Mouse (Mus musculus): ENCODE data around the gene Samm50. TPM values are rescaled to one million over a fixed set of nuclear protein-coding genes. Genes with fewer than 3 reads are reported as not detected.
A peak's percentile ranks its signal among the peaks of the same experiment; 100 is the strongest.

Gene Samm50
- polyA plus RNA-seq, 1 experiment from 2014 or later: 110 TPM

GRCm38 (mm10) chr15:84245104-84245503, 53.1 kb downstream of the Samm50 start:
- no peak overlapping the region for H3K4me3 ChIP-seq
- no peak for ATAC-seq (ENCODE audit: insufficient number of reproducible peaks, insufficient read depth, low FRiP score, low TSS enrichment, low read depth)
- peaks cover 7% of the 10 kb centered on the region for H3K9me3 ChIP-seq
- H3K4me2 ChIP-seq: no peak overlapping the region
- H3K9ac ChIP-seq: no peak overlapping the region
- H3K4me1 ChIP-seq: peaks cover 9% of the 10 kb centered on the region
- H3K27me3 ChIP-seq: no peaks in the 10 kb centered on the region
- no peak overlapping the region for H3K27ac ChIP-seq
- WGBS: 80% methylated on average over 7 of the region's 7 CpGs
- H3K36me3 ChIP-seq: no peaks in the 10 kb centered on the region

- no peak for ATAC-seq (ENCODE audit: insufficient number of reproducible peaks, insufficient read depth, low FRiP score, low TSS enrichment, low read depth)
- peaks cover 7% of the 10 kb centered on the region for H3K9me3 ChIP-seq
- no peak overlapping the region for H3K4me2 ChIP-seq
- no peak overlapping the region for H3K4me3 ChIP-seq
- peaks cover 15% of the 10 kb centered on the region for H3K4me1 ChIP-seq
- no peak overlapping the region for H3K9ac ChIP-seq
- no peaks in the 10 kb centered on the region for H3K27me3 ChIP-seq
- no peaks in the 10 kb centered on the region for H3K36me3 ChIP-seq
- WGBS: 95% methylated on average over 6 of the region's 6 CpGs
- H3K27ac ChIP-seq: no peak overlapping the region
Measured at GRCm38 (mm10) chr15:84246195-84246594, 54.2 kb downstream of the Samm50 start.

- H3K4me3 ChIP-seq: no peak overlapping the region
- H3K9me3 ChIP-seq: peaks cover 7% of the 10 kb centered on the region
- 91% methylated on average over 3 of the region's 3 CpGs for WGBS
- no peak overlapping the region for H3K4me2 ChIP-seq
- no peak for ATAC-seq (ENCODE audit: insufficient number of reproducible peaks, insufficient read depth, low FRiP score, low TSS enrichment, low read depth)
- no peak overlapping the region for H3K9ac ChIP-seq
- no peak overlapping the region for H3K27ac ChIP-seq
- H3K4me1 ChIP-seq: peaks cover 12% of the 10 kb centered on the region
- H3K27me3 ChIP-seq: no peaks in the 10 kb centered on the region
- H3K36me3 ChIP-seq: no peaks in the 10 kb centered on the region
Measured at GRCm38 (mm10) chr15:84247309-84247708, 55.3 kb downstream of the Samm50 start.

GRCm38 (mm10) chr15:84251227-84251626, 59.2 kb downstream of the Samm50 start:
- no peak overlapping the region for H3K4me2 ChIP-seq
- 33% methylated on average over 13 of the region's 13 CpGs for WGBS
- peaks cover 7% of the 10 kb centered on the region for H3K9me3 ChIP-seq
- peaks cover 44% of the 10 kb centered on the region for H3K4me1 ChIP-seq
- H3K4me3 ChIP-seq: no peak overlapping the region
- 0 out of 2 replicates have a peak, but pooled peaks cover 3% of the 10 kb centered on the region for H3K27me3 ChIP-seq
- H3K36me3 ChIP-seq: no peaks in the 10 kb centered on the region
- peak overlapping the region; percentile 28; the same call in 1 of the 2 replicates for H3K27ac ChIP-seq
- no peak overlapping the region for H3K9ac ChIP-seq
- ATAC-seq (ENCODE audit: insufficient number of reproducible peaks, insufficient read depth, low FRiP score, low TSS enrichment, low read depth): no peak

- H3K9me3 ChIP-seq: no peaks in the 10 kb centered on the region; the same call in 1 of the 2 replicates
- 90% methylated on average over 7 of the region's 7 CpGs for WGBS
- H3K27ac ChIP-seq: no peak overlapping the region
- H3K36me3 ChIP-seq: no peaks in the 10 kb centered on the region
- no peak overlapping the region for H3K4me2 ChIP-seq
- H3K4me3 ChIP-seq: no peak overlapping the region
- H3K27me3 ChIP-seq: peaks cover 9% of the 10 kb centered on the region; the same call in 1 of the 2 replicates
- H3K4me1 ChIP-seq: peaks cover 54% of the 10 kb centered on the region
- no peak for ATAC-seq (ENCODE audit: insufficient number of reproducible peaks, insufficient read depth, low FRiP score, low TSS enrichment, low read depth)
- no peak overlapping the region for H3K9ac ChIP-seq
Measured at GRCm38 (mm10) chr15:84252645-84253044, 60.6 kb downstream of the Samm50 start.

GRCm38 (mm10) chr15:84253757-84254156, 61.7 kb downstream of the Samm50 start:
- no peak overlapping the region for H3K4me2 ChIP-seq
- H3K27ac ChIP-seq: 0 out of 2 replicates have a peak overlapping the region, but pooled peaks have one; percentile 22
- WGBS: 45% methylated on average over 11 of the region's 11 CpGs
- no peaks in the 10 kb centered on the region; the same call in 1 of the 2 replicates for H3K9me3 ChIP-seq
- no peaks in the 10 kb centered on the region for H3K36me3 ChIP-seq
- no peak overlapping the region for H3K4me3 ChIP-seq
- peaks cover 16% of the 10 kb centered on the region for H3K27me3 ChIP-seq
- H3K4me1 ChIP-seq: peaks cover 54% of the 10 kb centered on the region
- ATAC-seq (ENCODE audit: insufficient number of reproducible peaks, insufficient read depth, low FRiP score, low TSS enrichment, low read depth): no peak
- no peak overlapping the region for H3K9ac ChIP-seq

- H3K4me1 ChIP-seq: peaks cover 54% of the 10 kb centered on the region
- no peak overlapping the region for H3K4me2 ChIP-seq
- no peaks in the 10 kb centered on the region; the same call in 1 of the 2 replicates for H3K9me3 ChIP-seq
- H3K36me3 ChIP-seq: no peaks in the 10 kb centered on the region
- no peak overlapping the region for H3K9ac ChIP-seq
- peaks cover 22% of the 10 kb centered on the region for H3K27me3 ChIP-seq
- 71% methylated on average over 8 of the region's 8 CpGs for WGBS
- H3K4me3 ChIP-seq: no peak overlapping the region
- ATAC-seq (ENCODE audit: insufficient number of reproducible peaks, insufficient read depth, low FRiP score, low TSS enrichment, low read depth): no peak
- H3K27ac ChIP-seq: peak overlapping the region; percentile 33; the same call in 1 of the 2 replicates
Measured at GRCm38 (mm10) chr15:84254387-84254786, 62.3 kb downstream of the Samm50 start.

- ATAC-seq (ENCODE audit: insufficient number of reproducible peaks, insufficient read depth, low FRiP score, low TSS enrichment, low read depth): no peak
- no peak overlapping the region for H3K9ac ChIP-seq
- H3K27ac ChIP-seq: no peak overlapping the region
- H3K4me3 ChIP-seq: no peak overlapping the region
- no peaks in the 10 kb centered on the region; the same call in 1 of the 2 replicates for H3K9me3 ChIP-seq
- H3K4me2 ChIP-seq: no peak overlapping the region
- H3K36me3 ChIP-seq: no peaks in the 10 kb centered on the region
- peaks cover 30% of the 10 kb centered on the region for H3K27me3 ChIP-seq
- WGBS: 68% methylated on average over 12 of the region's 12 CpGs
- peaks cover 46% of the 10 kb centered on the region for H3K4me1 ChIP-seq
Measured at GRCm38 (mm10) chr15:84256254-84256850, 64.3 kb downstream of the Samm50 start.

- ATAC-seq (ENCODE audit: insufficient number of reproducible peaks, insufficient read depth, low FRiP score, low TSS enrichment, low read depth): no peak
- no peak overlapping the region for H3K4me3 ChIP-seq
- WGBS: 84% methylated on average over 5 of the region's 5 CpGs
- H3K4me1 ChIP-seq: peaks cover 44% of the 10 kb centered on the region
- H3K27ac ChIP-seq: no peak overlapping the region
- no peak overlapping the region for H3K4me2 ChIP-seq
- no peak overlapping the region for H3K9ac ChIP-seq
- no peaks in the 10 kb centered on the region for H3K36me3 ChIP-seq
- H3K27me3 ChIP-seq: peaks cover 30% of the 10 kb centered on the region
- no peaks in the 10 kb centered on the region; the same call in 1 of the 2 replicates for H3K9me3 ChIP-seq
Measured at GRCm38 (mm10) chr15:84256864-84257263, 64.8 kb downstream of the Samm50 start.

- H3K27me3 ChIP-seq: peaks cover 30% of the 10 kb centered on the region
- no peak for ATAC-seq (ENCODE audit: insufficient number of reproducible peaks, insufficient read depth, low FRiP score, low TSS enrichment, low read depth)
- peaks cover 32% of the 10 kb centered on the region for H3K4me1 ChIP-seq
- H3K9ac ChIP-seq: no peak overlapping the region
- no peaks in the 10 kb centered on the region for H3K9me3 ChIP-seq
- no peak overlapping the region for H3K4me3 ChIP-seq
- no peaks in the 10 kb centered on the region for H3K36me3 ChIP-seq
- no peak overlapping the region for H3K4me2 ChIP-seq
- H3K27ac ChIP-seq: no peak overlapping the region
- 66% methylated on average over 9 of the region's 9 CpGs for whole genome bisulfite sequencing
Measured at GRCm38 (mm10) chr15:84258602-84259355, 66.7 kb downstream of the Samm50 start.

- peak overlapping the region; percentile 35 for H3K4me2 ChIP-seq
Measured at GRCm38 (mm10) chr15:84260123-84260822, 68.2 kb downstream of the Samm50 start.

More at GRCm38 (mm10) chr15:84260123-84260822, 68.2 kb downstream of the Samm50 start:
- Histone ChIP-seq H3K27ac (no peak overlapping the region), H3K9ac (no peak overlapping the region), H3K36me3 (no peaks in the 10 kb centered on the region), H3K9me3 (no peaks in the 10 kb centered on the region), H3K4me3 (no peak overlapping the region), H3K4me1 (peaks cover 18% of the 10 kb centered on the region), H3K27me3 (peaks cover 28% of the 10 kb centered on the region)
- ATAC-seq (ENCODE audit: insufficient number of reproducible peaks, insufficient read depth, low FRiP score, low TSS enrichment, low read depth): no peak
- WGBS: 33% methylated on average over 22 of the region's 22 CpGs
